Mouse (Mus musculus) CD8-positive naive resting alpha-beta T cell, adult 57 days (primary cell): ENCODE measurements around the gene Zbtb8os. TPM values are rescaled to one million over a fixed set of nuclear protein-coding genes. Genes with fewer than 3 reads are reported as not detected.

Source experiments
- total RNA-seq: library from RNA; stranded (reverse); gene quantifications from one replicate; pipeline ENCODE4 v1.2.4, GENCODE M21; 2023

Zbtb8os gene
- total RNA-seq: 37.8 TPM

GRCm38 (mm10) chr4:129335216-129336074 is at the start of gene Zbtb8os, which contains the start of gene Rbbp4:
Zbtb8os (plus strand) TSS chr4:129335695.
Rbbp4 (minus strand) TSS chr4:129335370.

GRCm38 (mm10) chr4:129287472-129287981 is 48.0 kb upstream of the Zbtb8os start, which contains the start of gene Sync:
Sync (plus strand) TSS chr4:129287617.

DNA sequence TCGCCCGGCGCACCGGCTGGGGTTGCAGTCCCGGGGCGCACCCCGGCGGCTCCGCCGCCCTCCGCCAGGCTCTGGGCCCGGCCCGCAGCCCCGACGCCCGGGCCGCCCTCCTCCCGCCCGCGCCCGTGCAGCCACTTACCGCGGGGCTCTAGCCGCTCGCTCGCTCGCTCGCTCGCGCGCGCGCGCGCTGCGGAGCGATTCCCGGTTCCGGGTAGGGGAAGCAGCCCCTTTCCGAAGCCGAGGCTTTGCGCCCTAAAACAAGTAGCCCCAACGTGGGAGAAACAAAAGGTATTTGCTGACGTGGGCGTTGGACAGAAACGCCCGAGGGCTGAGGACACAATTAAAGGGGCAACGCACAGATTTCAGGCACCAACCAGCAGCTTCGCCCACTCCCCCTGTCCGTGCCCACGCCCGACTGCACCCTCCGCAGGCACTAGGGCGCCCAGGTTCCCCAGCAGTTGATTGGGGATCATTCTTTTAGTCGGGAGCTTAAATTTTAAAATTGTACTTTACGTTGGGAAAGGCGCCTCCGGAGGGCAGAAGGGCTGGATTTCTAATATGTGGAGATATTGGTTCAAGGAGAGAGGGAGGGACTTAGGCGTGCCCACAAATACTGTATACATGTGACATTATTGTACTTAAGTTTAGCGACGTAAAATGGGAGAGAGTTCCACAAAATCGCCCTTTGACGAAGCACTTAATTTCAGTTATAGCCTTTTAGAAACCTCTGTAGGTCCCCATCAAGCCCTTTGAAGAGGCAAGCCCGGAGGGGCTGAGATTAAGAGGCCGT is 42.3 kb downstream of the Zbtb8os start, which contains the start of gene Zbtb8a:
TSS of gene Zbtb8a (minus strand) at position 516 of the 790 bp plus-strand sequence.

Other genes with a start within 250 kb of the Zbtb8os start
- gene Tmem54, start 230.1 kb upstream of the Zbtb8os start, total RNA-seq: not detected
- gene Hpca, start 213.7 kb upstream of the Zbtb8os start, total RNA-seq: 0.46 TPM
- gene Fndc5, start 198.7 kb upstream of the Zbtb8os start, total RNA-seq: 0.18 TPM
- 38.5 TPM for gene S100pbp, start 146.0 kb upstream of the Zbtb8os start, total RNA-seq
- gene Yars, start 145.9 kb upstream of the Zbtb8os start, total RNA-seq: 60.3 TPM
- 0.18 TPM for gene C77080, start 74.3 kb upstream of the Zbtb8os start, total RNA-seq
- gene Sync, start 48.1 kb upstream of the Zbtb8os start, total RNA-seq: not detected
- 144 TPM for gene Rbbp4, start 325 bp upstream of the Zbtb8os start, total RNA-seq
- gene Zbtb8a, start 42.4 kb downstream of the Zbtb8os start, total RNA-seq: 5.4 TPM
- gene Zbtb8b, start 105.2 kb downstream of the Zbtb8os start, total RNA-seq: not detected
- gene Bsdc1, start 125.9 kb downstream of the Zbtb8os start, total RNA-seq: 107 TPM
- not detected for gene Tssk3, start 155.3 kb downstream of the Zbtb8os start, total RNA-seq
- gene Fam229a, start 155.5 kb downstream of the Zbtb8os start, total RNA-seq: 3.3 TPM
- gene Marcksl1, start 177.9 kb downstream of the Zbtb8os start, total RNA-seq: 11.4 TPM
- gene Hdac1, start 207.0 kb downstream of the Zbtb8os start, total RNA-seq: 118 TPM
- gene Lck, start 237.9 kb downstream of the Zbtb8os start, total RNA-seq: 906 TPM
- not detected for gene Fam167b, start 242.9 kb downstream of the Zbtb8os start, total RNA-seq